Mouse (Mus musculus) megakaryocyte, adult 5-6 weeks (primary cell): ENCODE data around the gene Cog2. TPM values are rescaled to one million over a fixed set of nuclear protein-coding genes. Genes with fewer than 3 reads are reported as not detected.

Experiments
- ATAC-seq: 2 replicates; pipeline ENCODE4 v1.8.0; 2016; ENCODE audit warnings: mild to moderate bottlenecking, inconsistent platforms; ENCODE audit not compliant: poor library complexity, severe bottlenecking
- total RNA-seq, 2 experiments: library from RNA; stranded (forward) in 1 of 2; stranded (reverse) in 1 of 2; fragments of 153-499, 151-499 nt in 1 of 2; fragments of 221-1000, 200-1000 nt in 1 of 2; gene quantifications; 2 replicates each; pipeline versions ENCODE4 v1.2.3 to v1.2.4; 2015 to 2017

Gene Cog2
- total RNA-seq (2015) (11.0 and 14.4 TPM in 2 replicates), total RNA-seq (2017) (16.7 and 21.7 TPM in 2 replicates)

GRCm38 (mm10) chr8:124520249-124521080 is at the start of gene Cog2:
TSS of gene Cog2 (plus strand) at chr8:124520767.
- peak; percentile 99 for ATAC-seq

DNA sequence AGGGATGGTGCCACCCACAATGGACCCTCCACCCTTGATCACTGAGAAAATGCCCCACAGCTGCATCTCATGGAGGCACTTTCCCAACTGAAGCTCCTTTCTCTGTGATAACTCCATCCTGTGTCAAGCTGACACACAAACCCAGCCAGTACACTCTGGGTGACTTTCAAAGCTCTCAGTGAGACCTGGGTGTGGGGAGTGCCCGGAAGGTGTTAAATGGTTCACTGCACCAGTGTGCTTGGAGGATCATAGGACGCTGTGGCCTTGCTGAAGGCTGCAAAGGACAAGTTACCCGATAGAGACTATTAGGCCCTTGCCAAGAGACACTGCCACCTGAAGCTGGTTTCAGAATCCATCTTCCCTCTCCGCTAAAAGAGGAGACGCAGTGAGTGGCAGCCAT is 44.9 kb upstream of the Cog2 start:
- no peak for ATAC-seq

GRCm38 (mm10) chr8:124476701-124477100 is 43.9 kb upstream of the Cog2 start:
- no peak for ATAC-seq

DNA sequence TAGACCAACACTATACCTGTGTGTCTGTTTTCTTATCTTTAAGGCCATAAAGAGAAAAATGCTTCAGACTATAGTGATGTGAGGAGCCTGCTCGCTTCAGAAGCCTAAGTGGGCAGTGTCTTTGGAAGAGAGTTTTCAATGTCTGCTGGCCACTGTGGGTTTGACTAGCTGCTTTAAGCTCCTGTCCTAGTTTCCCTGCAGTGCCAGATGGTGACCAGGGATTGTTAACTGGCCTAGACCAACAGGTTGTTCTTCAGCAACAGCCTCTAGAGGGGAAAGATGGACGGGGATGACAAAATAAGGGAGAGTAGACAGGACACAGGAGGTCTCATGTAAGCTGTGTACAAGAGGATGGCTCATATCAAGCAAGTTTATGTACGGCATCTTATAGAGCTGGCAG is 41.3 kb upstream of the Cog2 start:
- no peak for ATAC-seq

DNA sequence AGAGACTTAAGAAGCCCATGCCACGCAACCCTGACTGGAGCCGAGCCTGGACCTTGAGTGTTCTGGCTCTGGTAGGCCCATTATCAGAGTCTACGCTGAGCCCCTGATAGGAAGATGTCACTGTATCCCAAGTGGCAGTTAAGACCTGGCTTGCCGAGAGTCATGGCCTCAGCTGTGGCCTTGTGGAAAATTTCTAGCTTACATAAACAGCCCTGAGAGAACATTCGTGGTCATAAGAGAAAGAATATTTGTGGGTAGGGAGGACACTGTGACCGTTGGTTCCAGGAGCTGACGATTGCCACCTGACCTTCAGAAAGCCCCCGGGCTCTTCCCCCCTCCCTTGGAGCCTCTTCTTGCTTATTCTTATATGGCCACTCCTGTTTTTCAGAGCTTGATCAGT is 40.2 kb upstream of the Cog2 start:
- ATAC-seq: no peak

- no peak for ATAC-seq
Measured at GRCm38 (mm10) chr8:124482790-124483189, 37.8 kb upstream of the Cog2 start.

- ATAC-seq: no peak
Measured at GRCm38 (mm10) chr8:124483356-124484115, 37.0 kb upstream of the Cog2 start.

DNA sequence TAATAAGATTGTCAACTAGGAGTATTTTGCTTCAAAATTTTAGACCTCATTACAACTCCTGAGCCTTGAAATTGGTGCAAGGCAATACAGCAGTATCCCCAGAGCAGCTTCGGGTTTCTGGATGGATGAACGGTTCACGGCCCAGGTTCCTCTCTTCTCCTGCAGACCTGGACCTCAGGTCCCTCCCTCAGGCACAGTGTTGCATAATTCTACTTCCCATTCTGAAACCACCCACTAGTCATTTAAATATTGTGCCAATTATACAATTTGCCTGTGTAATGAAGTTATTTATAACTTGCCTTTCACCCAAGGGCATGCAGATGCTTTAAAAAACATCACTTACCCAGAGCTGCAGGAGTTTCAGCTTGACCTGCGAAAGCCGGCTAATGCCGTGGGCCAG is 31.3 kb upstream of the Cog2 start:
- no peak for ATAC-seq

GRCm38 (mm10) chr8:124489786-124490185 is 30.8 kb upstream of the Cog2 start:
- ATAC-seq: no peak

DNA sequence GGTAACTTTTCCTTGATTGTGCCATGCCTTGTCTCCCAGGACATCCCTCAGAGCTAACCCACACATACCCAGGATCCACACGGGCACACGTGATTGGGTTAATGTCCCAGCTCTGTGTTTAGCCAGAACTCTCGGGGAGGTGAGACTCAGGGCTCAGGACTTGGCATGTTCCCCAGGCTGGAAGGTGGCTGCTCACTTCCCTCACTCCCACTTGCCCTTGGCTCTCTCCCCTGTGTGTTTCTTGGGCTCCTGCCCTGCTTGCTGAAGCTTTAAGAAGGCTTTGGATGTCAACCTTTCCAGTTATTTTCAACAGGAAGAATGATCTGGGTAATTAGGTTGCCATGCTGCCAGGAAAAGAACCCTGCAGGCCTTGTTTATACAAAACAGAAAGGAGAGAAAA is 26.2 kb upstream of the Cog2 start:
- ATAC-seq: no peak

DNA sequence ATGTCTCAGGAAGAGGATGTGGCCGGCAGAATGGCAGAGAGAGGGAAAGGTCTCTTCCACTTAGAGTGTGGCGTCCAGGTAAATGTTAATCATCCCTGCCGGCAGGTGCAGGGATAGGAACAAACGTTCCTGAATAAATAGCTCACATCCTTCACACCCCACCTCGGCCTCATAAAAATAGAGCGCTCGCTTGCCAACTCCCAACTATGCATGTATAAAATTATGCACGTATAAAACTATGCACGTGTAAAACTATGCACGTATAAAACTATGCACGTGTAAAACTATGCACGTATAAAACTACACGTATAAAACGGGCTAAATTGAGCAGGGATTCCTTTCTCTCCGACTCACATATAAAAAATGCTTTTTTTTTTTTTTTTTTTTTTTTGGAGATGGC is 25.6 kb upstream of the Cog2 start:
- no peak for ATAC-seq

DNA sequence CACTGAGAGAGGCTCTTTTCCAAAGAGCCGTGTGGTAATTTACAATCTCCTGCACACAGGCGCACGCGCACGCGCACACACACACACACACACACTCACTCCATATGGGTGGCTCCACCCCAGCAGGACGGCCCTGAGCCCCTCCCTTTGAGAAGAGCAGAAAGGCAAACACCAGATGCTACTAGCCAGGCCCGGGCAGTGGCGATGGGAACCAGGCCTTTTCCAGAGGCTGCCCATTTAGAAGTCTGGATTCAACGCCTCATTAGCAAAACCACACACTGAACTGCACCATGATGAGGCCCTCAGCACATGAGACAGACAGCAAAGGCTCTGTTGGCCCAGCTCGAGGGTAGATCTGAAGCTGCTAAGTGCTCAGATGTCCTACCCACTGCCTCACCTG is 24.9 kb upstream of the Cog2 start:
- no peak for ATAC-seq

- ATAC-seq: no peak
Measured at GRCm38 (mm10) chr8:124496266-124496665, 24.3 kb upstream of the Cog2 start.

DNA sequence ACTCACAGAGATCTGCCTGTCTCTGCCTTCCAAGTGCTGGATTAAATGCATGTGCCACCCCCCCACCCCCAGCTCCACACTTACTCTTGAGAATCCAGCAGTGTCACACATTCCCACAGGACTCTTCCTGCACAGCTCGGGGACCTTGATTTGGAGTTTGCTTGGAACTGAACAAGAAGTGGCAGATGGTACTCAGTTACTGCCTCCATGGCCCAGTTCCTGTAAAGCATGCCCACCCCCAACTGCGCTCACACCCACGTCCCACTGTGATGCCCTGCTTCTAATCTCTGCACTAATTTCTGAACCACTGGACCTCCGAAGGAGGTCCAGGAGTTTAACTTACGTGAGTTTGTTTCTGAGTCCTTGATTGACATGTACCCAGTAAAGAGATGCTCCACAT is 23.7 kb upstream of the Cog2 start:
- ATAC-seq: no peak

GRCm38 (mm10) chr8:124498398-124498797 is 22.2 kb upstream of the Cog2 start:
- no peak for ATAC-seq

DNA sequence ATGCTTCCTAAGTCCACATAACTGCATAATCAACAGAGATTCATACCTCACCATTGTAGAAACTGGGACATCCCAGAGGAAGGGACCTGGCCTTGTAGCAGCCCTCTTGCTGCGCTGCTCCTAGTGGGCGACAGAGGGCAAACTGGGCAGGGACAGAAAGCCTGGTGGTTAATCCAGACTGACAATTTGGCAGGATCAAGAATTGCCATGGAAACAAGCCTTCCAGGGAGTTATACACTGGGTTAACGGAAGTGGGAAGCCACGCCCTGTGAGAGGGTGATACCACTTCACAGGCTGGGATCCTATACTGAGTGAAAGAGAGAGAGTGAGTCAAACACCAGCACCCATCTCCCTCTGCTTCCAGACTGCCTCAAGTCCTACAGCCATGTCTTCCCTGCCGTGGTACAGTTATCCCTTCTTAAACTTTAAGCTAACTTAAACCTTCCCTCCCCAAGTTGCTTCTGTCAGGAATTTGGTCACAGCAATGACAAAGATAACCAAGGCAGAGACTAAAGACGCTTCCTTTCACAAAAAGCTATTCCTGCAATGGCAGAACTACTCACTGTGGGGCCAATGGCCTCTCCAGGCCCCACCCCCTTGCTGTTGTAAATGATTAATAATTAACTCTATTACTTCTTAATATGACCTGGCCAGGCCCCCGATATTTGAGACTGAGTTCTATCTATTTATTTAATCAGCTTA is 21.2 kb upstream of the Cog2 start:
- ATAC-seq: no peak

DNA sequence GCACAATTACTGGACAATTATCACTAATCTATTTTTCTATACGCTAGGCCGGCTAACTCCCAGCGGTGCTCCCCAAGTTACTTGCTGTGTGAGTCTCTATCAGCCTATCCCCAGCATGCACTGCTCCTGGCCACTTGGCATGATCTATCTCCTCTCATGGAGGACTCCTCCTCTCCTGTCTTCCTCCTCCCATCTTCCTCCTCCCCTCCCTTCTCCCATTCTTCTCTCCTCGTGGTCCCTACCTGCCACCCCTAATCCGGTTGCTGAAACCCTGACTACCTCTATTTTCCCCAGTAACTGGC is 20.7 kb upstream of the Cog2 start:
- no peak for ATAC-seq

DNA sequence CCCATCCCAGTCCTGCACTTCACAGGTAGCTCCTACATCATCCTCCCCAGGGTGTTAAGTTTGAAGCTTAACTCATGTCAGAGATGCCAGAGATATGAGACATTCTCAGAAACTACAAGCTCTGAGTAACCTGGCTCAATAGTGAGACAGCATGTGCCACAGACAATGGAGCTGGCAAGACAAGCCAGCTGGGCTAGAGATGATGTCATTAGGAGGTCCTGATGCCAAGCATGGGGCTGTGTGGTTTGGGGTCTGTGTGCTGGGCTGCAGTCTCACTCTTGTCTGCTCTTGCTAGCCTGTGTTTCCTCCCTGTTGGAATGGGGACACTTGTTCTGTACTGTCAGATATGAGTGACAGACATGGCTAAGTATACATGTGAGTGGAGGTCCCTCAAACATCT is 14.9 kb upstream of the Cog2 start:
- no peak for ATAC-seq

- no peak for ATAC-seq
Measured at GRCm38 (mm10) chr8:124507572-124508320, 12.8 kb upstream of the Cog2 start.

- no peak for ATAC-seq
Measured at GRCm38 (mm10) chr8:124508321-124508695, 12.3 kb upstream of the Cog2 start.

GRCm38 (mm10) chr8:124509156-124509555 is 11.4 kb upstream of the Cog2 start:
- no peak for ATAC-seq
